Mouse (Mus musculus): ENCODE data around the gene Afap1l2. TPM values are rescaled to one million over a fixed set of nuclear protein-coding genes. Genes with fewer than 3 reads are reported as not detected.

Afap1l2 gene
- 3.0 and 3.5 TPM in 2 replicates for polyA plus RNA-seq (2014; fragmentation: Nextera tagmentation; extraction: Ambion mirVana)

- Histone ChIP-seq H3K4me1 (ENCODE audit: control insufficient read depth, insufficient read depth, low read length) (peaks cover 8% of the 10 kb centered on the region), H3K9me3 (ENCODE audit: control insufficient read depth, low read length) (no peaks in the 10 kb centered on the region), H3K4me2 (peak within 1 kb of the TSS; percentile 92), H3K9ac (ENCODE audit: low read length) (peak within 1 kb of the TSS; percentile 28; the same call in 1 of the 2 replicates), H3K4me3 (ENCODE audit: low read depth, low read length) (peak within 1 kb of the TSS; percentile 48), H3K36me3 (ENCODE audit: control insufficient read depth, insufficient read depth, low read length) (no peaks in the 10 kb centered on the region), H3K27me3 (ENCODE audit: control insufficient read depth, insufficient read depth, low read length) (peaks cover 22% of the 10 kb centered on the region), H3K27ac (ENCODE audit: low read depth, low read length) (no peak within 1 kb of the TSS)
- DNase-seq (ENCODE audit: low spot score, missing footprints) = peak; percentile 91
- peak; percentile 33; the same call in 1 of the 2 replicates for ATAC-seq (ENCODE audit: low FRiP score)
- WGBS = 3% methylated on average over 68 of the region's 68 CpGs
Measured at GRCm38 (mm10) chr19:57007781-57008710, at the start of gene Afap1l2. Gene Afap1l2, minus strand, starts transcription at chr19:57008228.

GRCm38 (mm10) chr19:57057568-57057967 lies 49.5 kb upstream of the Afap1l2 start:
- no peak overlapping the region for H3K4me2 ChIP-seq
- H3K9ac ChIP-seq (ENCODE audit: low read length) = no peak overlapping the region
- no peaks in the 10 kb centered on the region; the same call in 1 of the 2 replicates for H3K9me3 ChIP-seq (ENCODE audit: control insufficient read depth, low read length)
- no peaks in the 10 kb centered on the region for H3K36me3 ChIP-seq (ENCODE audit: control insufficient read depth, insufficient read depth, low read length)
- H3K27me3 ChIP-seq (ENCODE audit: control insufficient read depth, insufficient read depth, low read length) = no peaks in the 10 kb centered on the region
- no peak for DNase-seq (ENCODE audit: low spot score, missing footprints)
- H3K27ac ChIP-seq (ENCODE audit: low read depth, low read length) = no peak overlapping the region
- H3K4me1 ChIP-seq (ENCODE audit: control insufficient read depth, insufficient read depth, low read length) = no peaks in the 10 kb centered on the region
- WGBS = 87% methylated on average over 2 of the region's 2 CpGs
- no peak overlapping the region for H3K4me3 ChIP-seq (ENCODE audit: low read depth, low read length)
- no peak for ATAC-seq (ENCODE audit: low FRiP score)

- no peaks in the 10 kb centered on the region for H3K36me3 ChIP-seq (ENCODE audit: control insufficient read depth, insufficient read depth, low read length)
- 95% methylated on average over 16 of the region's 16 CpGs for whole genome bisulfite sequencing
- H3K27ac ChIP-seq (ENCODE audit: low read depth, low read length) = no peak overlapping the region
- DNase-seq (ENCODE audit: low spot score, missing footprints) (no peak), ATAC-seq (ENCODE audit: low FRiP score) (no peak)
- H3K9me3 ChIP-seq (ENCODE audit: control insufficient read depth, low read length) = no peaks in the 10 kb centered on the region; the same call in 1 of the 2 replicates
- H3K4me1 ChIP-seq (ENCODE audit: control insufficient read depth, insufficient read depth, low read length) = no peaks in the 10 kb centered on the region
- H3K4me3 ChIP-seq (ENCODE audit: low read depth, low read length) = no peak overlapping the region
- H3K9ac ChIP-seq (ENCODE audit: low read length) = no peak overlapping the region
- no peak overlapping the region for H3K4me2 ChIP-seq
- no peaks in the 10 kb centered on the region for H3K27me3 ChIP-seq (ENCODE audit: control insufficient read depth, insufficient read depth, low read length)
Measured at GRCm38 (mm10) chr19:57055215-57056120, 47.4 kb upstream of the Afap1l2 start.

GRCm38 (mm10) chr19:57052959-57053358 lies 44.9 kb upstream of the Afap1l2 start:
- 89% methylated on average over 8 of the region's 8 CpGs for WGBS
- Histone ChIP-seq H3K4me3 (ENCODE audit: low read depth, low read length) (no peak overlapping the region), H3K9me3 (ENCODE audit: control insufficient read depth, low read length) (no peaks in the 10 kb centered on the region; the same call in 1 of the 2 replicates), H3K9ac (ENCODE audit: low read length) (no peak overlapping the region), H3K36me3 (ENCODE audit: control insufficient read depth, insufficient read depth, low read length) (no peaks in the 10 kb centered on the region), H3K4me2 (no peak overlapping the region), H3K4me1 (ENCODE audit: control insufficient read depth, insufficient read depth, low read length) (peaks cover 3% of the 10 kb centered on the region; the same call in 1 of the 2 replicates), H3K27ac (ENCODE audit: low read depth, low read length) (no peak overlapping the region), H3K27me3 (ENCODE audit: control insufficient read depth, insufficient read depth, low read length) (no peaks in the 10 kb centered on the region)
- ATAC-seq (ENCODE audit: low FRiP score) (no peak), DNase-seq (ENCODE audit: low spot score, missing footprints) (no peak)

- Histone ChIP-seq H3K27me3 (ENCODE audit: control insufficient read depth, insufficient read depth, low read length) (no peaks in the 10 kb centered on the region), H3K4me2 (no peak overlapping the region), H3K9me3 (ENCODE audit: control insufficient read depth, low read length) (no peaks in the 10 kb centered on the region), H3K36me3 (ENCODE audit: control insufficient read depth, insufficient read depth, low read length) (no peaks in the 10 kb centered on the region), H3K4me1 (ENCODE audit: control insufficient read depth, insufficient read depth, low read length) (peaks cover 3% of the 10 kb centered on the region; the same call in 1 of the 2 replicates), H3K9ac (ENCODE audit: low read length) (no peak overlapping the region), H3K4me3 (ENCODE audit: low read depth, low read length) (no peak overlapping the region), H3K27ac (ENCODE audit: low read depth, low read length) (no peak overlapping the region)
- 98% methylated on average over 7 of the region's 7 CpGs for WGBS
- no peak for ATAC-seq (ENCODE audit: low FRiP score)
- DNase-seq (ENCODE audit: low spot score, missing footprints) = no peak
Measured at GRCm38 (mm10) chr19:57052016-57052415, 44.0 kb upstream of the Afap1l2 start.

GRCm38 (mm10) chr19:57049592-57050090 lies 41.6 kb upstream of the Afap1l2 start:
- no peaks in the 10 kb centered on the region for H3K9me3 ChIP-seq (ENCODE audit: control insufficient read depth, low read length)
- peaks cover 3% of the 10 kb centered on the region; the same call in 1 of the 2 replicates for H3K4me1 ChIP-seq (ENCODE audit: control insufficient read depth, insufficient read depth, low read length)
- H3K27me3 ChIP-seq (ENCODE audit: control insufficient read depth, insufficient read depth, low read length) = no peaks in the 10 kb centered on the region
- no peak for ATAC-seq (ENCODE audit: low FRiP score)
- no peak overlapping the region for H3K4me2 ChIP-seq
- H3K27ac ChIP-seq (ENCODE audit: low read depth, low read length) = no peak overlapping the region
- no peak for DNase-seq (ENCODE audit: low spot score, missing footprints)
- H3K36me3 ChIP-seq (ENCODE audit: control insufficient read depth, insufficient read depth, low read length) = no peaks in the 10 kb centered on the region
- 71% methylated on average over 16 of the region's 16 CpGs for WGBS
- no peak overlapping the region for H3K4me3 ChIP-seq (ENCODE audit: low read depth, low read length)
- H3K9ac ChIP-seq (ENCODE audit: low read length) = no peak overlapping the region

- WGBS = 90% methylated on average over 9 of the region's 9 CpGs
- Histone ChIP-seq H3K27me3 (ENCODE audit: control insufficient read depth, insufficient read depth, low read length) (no peaks in the 10 kb centered on the region), H3K9me3 (ENCODE audit: control insufficient read depth, low read length) (no peaks in the 10 kb centered on the region), H3K4me1 (ENCODE audit: control insufficient read depth, insufficient read depth, low read length) (peaks cover 3% of the 10 kb centered on the region; the same call in 1 of the 2 replicates), H3K4me3 (ENCODE audit: low read depth, low read length) (no peak overlapping the region), H3K4me2 (no peak overlapping the region), H3K36me3 (ENCODE audit: control insufficient read depth, insufficient read depth, low read length) (no peaks in the 10 kb centered on the region), H3K27ac (ENCODE audit: low read depth, low read length) (no peak overlapping the region), H3K9ac (ENCODE audit: low read length) (no peak overlapping the region)
- no peak for ATAC-seq (ENCODE audit: low FRiP score)
- no peak for DNase-seq (ENCODE audit: low spot score, missing footprints)
Measured at GRCm38 (mm10) chr19:57047671-57048320, 39.8 kb upstream of the Afap1l2 start.

GRCm38 (mm10) chr19:57039258-57039657 lies 31.2 kb upstream of the Afap1l2 start:
- Histone ChIP-seq H3K27ac (ENCODE audit: low read depth, low read length) (no peak overlapping the region), H3K4me1 (ENCODE audit: control insufficient read depth, insufficient read depth, low read length) (no peaks in the 10 kb centered on the region), H3K27me3 (ENCODE audit: control insufficient read depth, insufficient read depth, low read length) (no peaks in the 10 kb centered on the region), H3K36me3 (ENCODE audit: control insufficient read depth, insufficient read depth, low read length) (no peaks in the 10 kb centered on the region), H3K4me3 (ENCODE audit: low read depth, low read length) (no peak overlapping the region), H3K4me2 (no peak overlapping the region), H3K9me3 (ENCODE audit: control insufficient read depth, low read length) (no peaks in the 10 kb centered on the region), H3K9ac (ENCODE audit: low read length) (no peak overlapping the region)
- ATAC-seq (ENCODE audit: low FRiP score) = no peak
- DNase-seq (ENCODE audit: low spot score, missing footprints) = no peak
- WGBS = 60% methylated on average over 6 of the region's 6 CpGs
